Mouse (Mus musculus) liver, postnatal 0 days (tissue): ENCODE results near the gene Cyp2d10. TPM values are rescaled to one million over a fixed set of nuclear protein-coding genes. Genes with fewer than 3 reads are reported as not detected.
"Not testable (repeated sequence)": the region's sequence is repeated elsewhere in the genome, so short reads cannot be mapped to it uniquely, and the experiment has no call there.

Source experiments
- ATAC-seq: fragments of 200-750 bp; cut with Nextera tagmentation; 2 replicates; pipeline ENCODE4 v1.8.0; 2017; ENCODE audit warnings: mild to moderate bottlenecking, moderate library complexity
- DNase-seq: peaks from one replicate; pipeline ENCODE4 v3.0.0-alpha.2; 2016
- H3K27ac ChIP-seq: fragments of 300-500 bp; sonication (generic); 2 replicates; pipeline ENCODE4 v1.5.1; 2014; ENCODE audit warnings: antibody characterized with exemption, moderate library complexity, mild to moderate bottlenecking, low read depth
- H3K27me3 ChIP-seq: fragments of 300-500 bp; sonication (generic); 2 replicates; pipeline ENCODE4 v1.6.1; 2014; ENCODE audit warnings: low read length, control low read depth, mixed read lengths; ENCODE audit not compliant: insufficient read depth
- H3K36me3 ChIP-seq: fragments of 300-500 bp; sonication (generic); replicated peaks from 2 replicates; pipeline ENCODE4 v1.6.1; 2014; ENCODE audit warnings: mild to moderate bottlenecking, control low read depth, low read length, moderate library complexity, mixed read lengths; ENCODE audit not compliant: insufficient read depth
- H3K4me1 ChIP-seq: fragments of 300-500 bp; sonication (generic); 2 replicates; pipeline ENCODE4 v1.6.1; 2014; ENCODE audit warnings: antibody characterized with exemption, mild to moderate bottlenecking, control low read depth; ENCODE audit not compliant: insufficient read depth
- H3K4me2 ChIP-seq: fragments of 300-500 bp; sonication (generic); 2 replicates; pipeline ENCODE4 v1.6.1; 2014; ENCODE audit warnings: low read depth, mild to moderate bottlenecking, low read length, moderate library complexity, mixed read lengths
- H3K4me3 ChIP-seq: fragments of 300-500 bp; sonication (generic); 2 replicates; pipeline ENCODE4 v1.5.1; 2014; ENCODE audit warnings: low read depth, low read length
- H3K9ac ChIP-seq: fragments of 300-500 bp; sonication (generic); replicated peaks from 2 replicates; pipeline ENCODE4 v1.6.1; 2014; ENCODE audit warnings: mild to moderate bottlenecking, moderate library complexity
- H3K9me3 ChIP-seq: fragments of 300-500 bp; sonication (generic); 2 replicates; pipeline ENCODE4 v1.6.1; 2016; ENCODE audit warnings: mild to moderate bottlenecking, control low read depth, low read length, mixed read lengths
- CTCF ChIP-seq: sonication (generic); IDR thresholded peaks from 2 replicates; pipeline ENCODE4 v1.5.1; 2016; ENCODE audit warnings: antibody characterized with exemption, low read depth
- EP300 ChIP-seq: IDR thresholded peaks from 2 replicates; pipeline ENCODE4 v1.6.1; 2016; ENCODE audit warnings: antibody characterized with exemption, low read depth, mild to moderate bottlenecking
- WGBS: fragments of 180-500 bp; shearing (Covaris S2); extraction: QIAGEN DNeasy Blood & Tissue Kit; methylation state at CpG from one replicate; pipeline ENCODE4 v1.1.7; 2014; ENCODE audit not compliant: insufficient replicate concordance; 5-methylcytosine and 5-hydroxymethylcytosine counted together
- polyA plus RNA-seq: library from polyadenylated mRNA; unstranded; fragments of >200 nt; fragmentation: Nextera tagmentation; extraction: Ambion mirVana; gene quantifications from 2 replicates; pipeline ENCODE4 v1.2.1, GENCODE M21; 2015

Gene Cyp2d10
- polyA plus RNA-seq, 1 experiment from 2014 or later, result 387 TPM

- no peak overlapping the region for H3K9ac ChIP-seq
- H3K36me3 ChIP-seq, result peaks cover 9% of the 10 kb centered on the region; the same call in 1 of the 2 replicates
- DNase-seq (no peak), ATAC-seq (no peak)
- WGBS, result 85% methylated on average over 5 of the region's 5 CpGs
- no peaks in the 10 kb centered on the region for H3K27me3 ChIP-seq
- no peak overlapping the region for H3K4me2 ChIP-seq
- no peak overlapping the region for H3K4me3 ChIP-seq
- 0 out of 2 replicates have a peak, but pooled peaks cover 7% of the 10 kb centered on the region for H3K4me1 ChIP-seq
- H3K27ac ChIP-seq, result no peak overlapping the region
- H3K9me3 ChIP-seq, result no peaks in the 10 kb centered on the region
- TF ChIP-seq CTCF (no peak), EP300 (no peak)
Measured at GRCm38 (mm10) chr15:82372991-82373390, 34.0 kb downstream of the Cyp2d10 start.

GRCm38 (mm10) chr15:82372446-82372845 lies 34.5 kb downstream of the Cyp2d10 start:
- Histone ChIP-seq H3K9ac (no peak overlapping the region), H3K4me3 (no peak overlapping the region), H3K36me3 (peaks cover 9% of the 10 kb centered on the region; the same call in 1 of the 2 replicates), H3K9me3 (no peaks in the 10 kb centered on the region), H3K27ac (no peak overlapping the region), H3K4me2 (no peak overlapping the region), H3K27me3 (no peaks in the 10 kb centered on the region), H3K4me1 (0 out of 2 replicates have a peak, but pooled peaks cover 4% of the 10 kb centered on the region)
- WGBS, result 83% methylated on average over 6 of the region's 6 CpGs
- DNase-seq (no peak), ATAC-seq (no peak)
- no peak for TF ChIP-seq CTCF
- TF ChIP-seq EP300, result no peak

- 58% methylated on average over 1 of the region's 1 CpGs for WGBS
- Histone ChIP-seq H3K4me2 (no peak overlapping the region), H3K27ac (0 out of 2 replicates have a peak overlapping the region, but pooled peaks have one; percentile 34), H3K36me3 (peaks cover 4% of the 10 kb centered on the region; the same call in 1 of the 2 replicates), H3K9ac (no peak overlapping the region), H3K27me3 (no peaks in the 10 kb centered on the region), H3K9me3 (no peaks in the 10 kb centered on the region), H3K4me3 (no peak overlapping the region), H3K4me1 (no peaks in the 10 kb centered on the region)
- TF ChIP-seq EP300 (no peak), CTCF (no peak)
- DNase-seq, result no peak
- peak; percentile 51; the same call in 1 of the 2 replicates for ATAC-seq
Measured at GRCm38 (mm10) chr15:82368851-82369250, 38.1 kb downstream of the Cyp2d10 start.

GRCm38 (mm10) chr15:82368146-82368545 lies 38.8 kb downstream of the Cyp2d10 start:
- no peak for TF ChIP-seq CTCF
- no peak for TF ChIP-seq EP300
- Histone ChIP-seq H3K4me3 (no peak overlapping the region), H3K27me3 (no peaks in the 10 kb centered on the region), H3K9me3 (no peaks in the 10 kb centered on the region), H3K27ac (peak overlapping the region; percentile 57; the same call in 1 of the 2 replicates), H3K9ac (no peak overlapping the region), H3K4me1 (no peaks in the 10 kb centered on the region), H3K4me2 (no peak overlapping the region), H3K36me3 (no peaks in the 10 kb centered on the region)
- DNase-seq (no peak), ATAC-seq (no peak)
- 80% methylated on average over 4 of the region's 4 CpGs for WGBS

GRCm38 (mm10) chr15:82364561-82364960 lies 42.4 kb downstream of the Cyp2d10 start:
- not testable (repeated sequence) for H3K9me3 ChIP-seq, ATAC-seq, H3K36me3 ChIP-seq, H3K4me3 ChIP-seq, H3K27me3 ChIP-seq, DNase-seq, H3K9ac ChIP-seq
- peak overlapping the region; percentile 72 for H3K27ac ChIP-seq
- H3K4me2 ChIP-seq, result peak overlapping the region; percentile 48; the same call in 1 of the 2 replicates
- peaks cover 15% of the 10 kb centered on the region for H3K4me1 ChIP-seq
- 3% methylated on average over 3 of the region's 9 CpGs for WGBS

- not testable (repeated sequence) for H3K36me3 ChIP-seq, ATAC-seq, H3K4me2 ChIP-seq, H3K27ac ChIP-seq, H3K27me3 ChIP-seq, H3K9ac ChIP-seq, H3K4me3 ChIP-seq, H3K9me3 ChIP-seq, DNase-seq
- WGBS, result 33% methylated on average over 5 of the region's 12 CpGs
- H3K4me1 ChIP-seq, result peaks cover 18% of the 10 kb centered on the region
Measured at GRCm38 (mm10) chr15:82363801-82364200, 43.2 kb downstream of the Cyp2d10 start.

GRCm38 (mm10) chr15:82362234-82362633 lies 44.8 kb downstream of the Cyp2d10 start:
- TF ChIP-seq EP300 (peak; percentile 52; the same call in 1 of the 2 replicates), CTCF (no peak)
- Histone ChIP-seq H3K4me2 (no peak overlapping the region), H3K9me3 (no peaks in the 10 kb centered on the region), H3K9ac (no peak overlapping the region), H3K27me3 (no peaks in the 10 kb centered on the region), H3K27ac (peak overlapping the region; percentile 95), H3K4me3 (no peak overlapping the region), H3K4me1 (peaks cover 25% of the 10 kb centered on the region), H3K36me3 (no peaks in the 10 kb centered on the region)
- WGBS, result 66% methylated on average over 4 of the region's 4 CpGs
- DNase-seq (no peak), ATAC-seq (no peak)
